Mouse (Mus musculus): ENCODE data around the gene Kifc1.
A peak's percentile ranks its signal among the peaks of the same experiment; 100 is the strongest.
"Not testable (repeated sequence)": the region's sequence is repeated elsewhere in the genome, so short reads cannot be mapped to it uniquely, and the experiment has no call there.

Gene Kifc1

DNA sequence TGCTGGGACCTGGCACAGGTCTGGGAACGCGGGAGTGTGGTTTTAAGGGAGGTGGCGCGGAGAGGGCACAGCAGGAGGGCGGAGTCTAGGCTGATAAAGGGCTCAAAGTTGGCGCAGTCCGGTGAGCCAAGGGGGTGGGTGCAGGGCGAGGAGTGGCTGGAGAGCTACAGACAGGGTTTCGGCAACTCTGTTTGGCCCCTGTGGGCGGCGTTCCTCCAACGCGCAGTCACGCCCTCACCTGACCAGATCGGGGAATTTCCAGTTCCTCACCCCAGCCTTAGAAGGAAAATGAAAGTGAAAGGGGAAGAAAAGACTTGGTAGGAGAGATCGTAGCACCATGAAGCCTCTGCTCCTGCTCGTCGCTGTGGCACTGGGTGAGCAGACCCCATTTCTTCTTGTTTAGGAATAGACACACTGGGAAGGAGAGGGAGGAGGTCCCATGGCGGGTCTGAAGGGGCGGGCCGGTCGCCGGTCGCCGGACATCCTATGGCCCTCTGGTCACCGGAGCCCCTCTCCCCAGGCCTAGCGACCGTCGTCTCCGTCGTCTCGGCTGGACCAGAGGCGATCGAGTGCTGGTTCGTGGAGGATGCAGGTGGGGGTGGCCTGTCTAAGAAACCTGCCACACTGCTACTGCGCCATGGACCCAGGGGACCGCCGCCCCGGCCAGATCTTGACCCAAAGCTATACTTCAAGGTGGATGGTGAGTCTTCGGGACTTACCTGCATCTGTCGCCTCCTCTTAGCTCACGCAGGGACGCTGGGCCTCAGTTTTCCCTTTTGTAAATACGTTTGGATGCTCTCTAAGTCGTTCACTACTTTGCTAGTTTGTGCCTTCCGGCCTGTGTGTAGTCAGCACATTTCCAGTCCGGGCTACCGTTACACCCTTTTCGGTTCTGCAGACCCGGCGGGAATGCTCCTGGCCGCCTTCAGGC, 29.2 kb upstream of the Kifc1 start:
- DNase-seq (ENCODE audit: low read depth, low spot score) = peak; percentile 92

DNA sequence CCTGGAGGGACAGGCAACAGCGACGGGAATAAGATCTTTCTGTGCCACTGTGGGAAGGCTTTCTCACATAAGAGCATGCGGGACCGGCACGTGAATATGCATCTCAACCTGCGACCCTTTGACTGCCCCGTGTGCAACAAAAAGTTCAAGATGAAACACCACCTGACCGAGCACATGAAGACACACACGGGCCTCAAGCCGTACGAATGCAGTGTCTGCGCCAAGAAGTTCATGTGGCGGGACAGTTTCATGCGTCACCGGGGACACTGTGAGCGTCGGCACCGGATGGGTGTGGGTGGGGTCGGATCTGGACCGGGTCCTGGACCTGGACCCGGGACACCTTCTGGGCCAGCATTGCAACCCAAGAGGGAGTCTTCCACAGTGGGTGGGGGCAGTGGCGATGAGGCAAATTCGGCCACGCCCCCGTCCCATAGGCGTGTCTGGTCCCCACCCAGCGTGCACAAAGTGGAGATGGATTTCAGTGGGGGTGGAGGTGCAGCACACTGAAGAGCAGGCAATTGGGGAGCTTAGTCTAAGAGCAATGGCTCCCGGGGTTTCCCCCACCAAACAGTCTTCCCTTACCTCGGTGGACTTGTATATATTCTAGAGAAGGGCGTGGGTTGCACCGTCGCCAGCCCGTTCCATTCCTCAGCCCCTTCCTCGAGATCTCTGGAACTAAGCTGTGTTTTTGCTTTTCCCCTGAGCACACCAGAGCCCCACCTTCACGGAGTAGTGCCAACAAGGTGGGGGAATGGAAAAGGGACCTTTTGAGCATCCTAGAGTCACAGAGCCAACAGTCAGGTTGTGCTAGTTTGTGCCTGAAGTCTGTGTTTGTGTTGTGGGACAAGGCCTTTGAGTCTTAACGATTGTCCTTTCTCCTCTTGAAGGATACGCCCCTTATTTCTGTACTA, 28.1 kb upstream of the Kifc1 start:
- peak; percentile 74 for DNase-seq (ENCODE audit: low read depth, low spot score)

DNA sequence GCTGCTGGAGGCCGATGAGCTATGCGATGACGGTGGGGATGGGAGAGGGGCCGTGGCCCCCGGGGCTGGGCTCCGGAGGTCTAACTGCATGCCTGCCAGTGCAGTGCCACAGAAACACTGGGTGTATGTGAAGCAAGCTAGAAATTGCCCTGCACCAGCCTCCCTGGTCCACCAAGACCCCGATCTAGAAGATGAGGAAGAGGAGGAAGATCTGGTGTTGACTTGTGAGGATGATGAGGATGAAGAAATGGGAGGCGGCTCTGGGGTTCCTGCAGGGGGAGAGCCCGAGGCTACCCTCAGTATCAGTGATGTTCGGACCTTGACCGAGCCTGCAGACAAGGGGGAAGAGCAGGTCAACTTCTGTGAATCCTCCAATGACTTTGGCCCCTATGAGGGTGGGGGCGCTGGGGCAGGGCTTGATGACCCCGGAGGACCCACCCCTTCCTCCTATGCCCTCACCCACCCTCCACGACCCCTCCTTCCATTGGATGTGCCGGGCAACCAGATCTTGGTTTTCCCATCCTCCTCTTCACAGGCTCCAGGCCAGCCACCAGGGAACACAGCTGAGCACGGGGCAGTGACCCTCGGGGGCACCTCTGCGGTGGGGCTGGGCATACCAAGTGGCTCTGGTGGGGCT, 27.3 kb upstream of the Kifc1 start:
- DNase-seq (ENCODE audit: low read depth, low spot score) = no peak

GRCm38 (mm10) chr17:33916847-33917655, 26.6 kb upstream of the Kifc1 start:
- DNase-seq (ENCODE audit: low read depth, low spot score) = no peak

GRCm38 (mm10) chr17:33916294-33916693, 25.8 kb upstream of the Kifc1 start:
- DNase-seq (ENCODE audit: low read depth, low spot score) = no peak

DNA sequence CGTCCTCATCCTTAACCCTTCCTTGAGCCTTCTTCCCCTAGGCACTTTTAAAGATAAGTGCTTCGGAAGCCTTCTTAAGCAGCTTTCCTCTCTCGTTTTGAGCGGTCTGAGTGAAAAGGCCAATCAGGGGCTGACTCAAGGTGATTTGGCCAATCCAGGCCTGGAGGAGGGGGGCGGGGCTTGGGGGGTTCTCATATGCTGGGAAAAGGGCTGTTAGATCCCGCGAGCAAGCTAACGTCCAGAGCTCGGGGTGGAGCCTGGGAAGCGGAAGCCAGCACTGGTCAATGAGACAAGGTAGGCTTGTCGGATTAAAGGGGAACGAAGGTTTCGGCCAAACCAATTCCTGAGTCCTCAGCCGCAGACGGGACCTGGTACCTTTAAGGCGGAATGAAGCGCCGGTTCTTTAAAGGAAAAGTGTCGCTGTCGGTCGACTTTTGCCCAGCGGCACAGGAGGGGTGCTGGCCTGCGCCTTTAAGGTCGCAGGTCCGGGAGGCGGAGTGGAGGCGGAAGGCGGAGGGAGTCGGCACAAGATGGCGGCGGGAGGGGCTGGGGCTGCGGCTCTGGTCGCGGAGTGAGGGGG, 25.3 kb upstream of the Kifc1 start, which contains the start of the genes Tapbp and Zbtb22:
Gene Tapbp, plus strand, starts transcription at position 229 of the 580 bp plus-strand sequence.
Gene Zbtb22, plus strand, starts transcription at position 234 of the 580 bp plus-strand sequence.
- DNase-seq (ENCODE audit: low read depth, low spot score) = peak; percentile 97

DNA sequence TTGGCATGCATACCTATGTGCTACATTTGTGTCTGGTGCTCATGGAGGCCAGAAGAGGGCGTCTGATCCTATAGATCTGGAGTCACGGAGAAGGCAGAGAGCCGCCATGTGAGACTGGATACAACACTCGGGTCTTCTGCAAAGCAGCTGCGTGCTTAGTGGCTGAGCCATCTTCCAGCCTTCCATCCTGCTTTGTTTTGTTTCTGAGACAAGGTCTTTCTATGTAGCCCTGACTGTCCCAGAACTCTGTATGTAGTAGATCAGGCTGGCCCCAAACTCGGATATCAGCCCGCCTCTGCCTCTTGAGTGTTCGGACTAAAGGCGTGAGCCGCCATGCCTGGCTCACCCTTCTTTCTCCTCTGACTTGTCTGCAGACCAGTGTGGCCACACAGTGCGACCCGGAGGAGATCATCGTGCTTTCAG, 24.5 kb upstream of the Kifc1 start:
- DNase-seq (ENCODE audit: low read depth, low spot score) = peak; percentile 45

DNA sequence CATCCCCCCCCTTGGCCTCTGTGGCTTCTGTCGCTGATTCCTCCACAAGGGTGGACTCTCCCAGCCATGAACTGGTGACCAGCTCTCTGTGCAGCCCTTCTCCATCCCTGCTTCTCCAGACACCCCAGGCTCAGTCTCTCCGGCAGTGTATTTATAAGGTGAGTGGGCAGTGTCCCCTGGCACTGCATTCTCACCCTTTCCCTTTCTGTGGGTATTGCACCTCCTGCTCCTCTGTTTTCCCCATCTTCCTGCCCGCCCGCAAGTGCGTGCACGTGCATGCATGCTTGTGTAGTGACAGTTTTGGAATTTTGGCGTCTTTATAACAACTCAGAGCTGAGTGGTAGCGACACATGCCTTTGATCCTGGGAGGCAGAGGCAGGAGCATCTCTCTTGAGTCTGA, 23.4 kb upstream of the Kifc1 start:
- DNase-seq (ENCODE audit: low read depth, low spot score) = no peak

DNA sequence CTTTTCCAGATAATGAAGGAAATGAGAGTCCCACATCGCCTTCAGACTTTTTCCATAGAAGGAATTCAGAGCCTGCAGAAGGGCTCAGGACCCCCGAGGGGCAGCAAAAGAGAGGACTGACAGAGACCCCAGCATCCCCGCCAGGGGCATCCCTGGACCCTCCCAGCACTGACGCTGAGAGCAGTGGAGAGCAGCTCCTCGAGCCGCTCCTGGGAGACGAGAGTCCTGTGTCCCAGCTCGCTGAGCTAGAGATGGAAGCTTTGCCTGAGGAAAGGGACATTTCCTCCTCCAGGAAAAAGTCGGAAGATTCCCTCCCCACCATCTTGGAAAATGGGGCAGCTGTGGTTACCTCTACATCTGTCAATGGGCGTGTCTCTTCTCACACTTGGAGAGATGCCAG, 22.8 kb upstream of the Kifc1 start:
- DNase-seq (ENCODE audit: low read depth, low spot score) = no peak

- no peak for DNase-seq (ENCODE audit: low read depth, low spot score)
Measured at GRCm38 (mm10) chr17:33911813-33912414, 21.5 kb upstream of the Kifc1 start.

DNA sequence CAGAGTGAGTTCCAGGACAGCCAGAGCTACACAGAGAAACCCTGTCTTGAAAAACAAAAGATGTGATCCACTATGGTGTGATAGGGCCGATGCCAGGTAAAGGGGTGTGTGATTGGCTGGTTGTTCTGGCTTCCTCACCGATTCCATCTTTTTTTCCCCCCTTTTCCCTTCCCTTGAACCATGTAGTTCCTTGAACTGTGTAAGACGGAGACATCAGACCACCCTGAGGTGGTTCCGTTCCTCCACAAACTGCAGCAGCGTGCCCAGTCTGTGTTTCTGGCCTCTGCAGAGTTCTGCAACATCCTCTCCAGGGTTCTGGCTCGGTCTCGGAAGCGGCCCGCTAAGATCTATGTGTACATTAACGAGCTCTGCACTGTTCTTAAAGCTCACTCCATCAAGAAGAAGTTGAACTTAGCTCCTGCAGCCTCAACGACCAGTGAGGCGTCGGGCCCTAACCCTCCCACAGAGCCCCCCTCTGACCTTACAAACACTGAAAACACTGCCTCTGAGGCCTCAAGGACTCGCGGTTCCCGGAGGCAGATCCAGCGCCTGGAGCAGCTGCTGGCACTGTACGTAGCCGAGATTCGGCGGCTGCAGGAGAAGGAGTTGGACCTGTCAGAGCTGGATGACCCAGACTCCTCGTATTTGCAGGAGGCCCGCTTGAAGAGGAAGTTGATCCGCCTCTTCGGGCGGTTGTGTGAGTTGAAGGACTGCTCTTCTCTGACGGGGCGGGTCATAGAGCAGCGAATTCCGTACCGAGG, 20.8 kb upstream of the Kifc1 start:
- DNase-seq (ENCODE audit: low read depth, low spot score) = no peak

DNA sequence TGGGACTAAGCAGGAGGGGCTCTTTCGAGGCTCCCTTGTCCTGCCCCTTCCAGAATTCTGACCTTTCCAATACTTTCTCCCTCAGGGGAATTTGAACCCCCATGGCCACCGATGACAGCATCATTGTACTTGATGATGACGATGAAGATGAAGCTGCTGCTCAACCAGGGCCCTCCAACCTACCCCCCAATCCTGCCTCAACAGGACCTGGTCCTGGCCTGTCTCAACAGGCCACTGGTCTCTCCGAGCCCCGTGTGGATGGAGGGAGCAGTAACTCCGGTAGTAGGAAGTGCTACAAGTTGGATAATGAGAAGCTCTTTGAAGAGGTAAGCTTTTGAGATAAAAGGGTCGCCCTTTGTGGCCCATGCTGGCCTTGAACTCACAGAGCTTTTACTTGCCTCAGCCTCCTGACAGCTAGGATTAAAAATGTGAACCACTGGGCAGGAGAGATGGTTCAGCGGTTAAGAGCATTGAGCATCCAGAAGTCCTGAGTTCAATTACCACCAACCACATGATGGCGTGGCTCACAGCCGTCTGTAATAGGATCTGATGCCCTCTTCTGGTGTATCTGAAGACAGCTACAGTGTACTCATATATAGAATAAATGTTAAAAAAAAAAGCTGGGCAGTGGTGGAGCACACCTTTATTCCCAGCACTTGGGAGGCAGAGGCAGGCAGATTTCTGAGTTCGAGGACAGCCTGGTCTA, 20.0 kb upstream of the Kifc1 start:
- peak; percentile 79 for DNase-seq (ENCODE audit: low read depth, low spot score)

GRCm38 (mm10) chr17:33909869-33910250, 19.4 kb upstream of the Kifc1 start:
- peak; percentile 80 for DNase-seq (ENCODE audit: low read depth, low spot score)

DNA sequence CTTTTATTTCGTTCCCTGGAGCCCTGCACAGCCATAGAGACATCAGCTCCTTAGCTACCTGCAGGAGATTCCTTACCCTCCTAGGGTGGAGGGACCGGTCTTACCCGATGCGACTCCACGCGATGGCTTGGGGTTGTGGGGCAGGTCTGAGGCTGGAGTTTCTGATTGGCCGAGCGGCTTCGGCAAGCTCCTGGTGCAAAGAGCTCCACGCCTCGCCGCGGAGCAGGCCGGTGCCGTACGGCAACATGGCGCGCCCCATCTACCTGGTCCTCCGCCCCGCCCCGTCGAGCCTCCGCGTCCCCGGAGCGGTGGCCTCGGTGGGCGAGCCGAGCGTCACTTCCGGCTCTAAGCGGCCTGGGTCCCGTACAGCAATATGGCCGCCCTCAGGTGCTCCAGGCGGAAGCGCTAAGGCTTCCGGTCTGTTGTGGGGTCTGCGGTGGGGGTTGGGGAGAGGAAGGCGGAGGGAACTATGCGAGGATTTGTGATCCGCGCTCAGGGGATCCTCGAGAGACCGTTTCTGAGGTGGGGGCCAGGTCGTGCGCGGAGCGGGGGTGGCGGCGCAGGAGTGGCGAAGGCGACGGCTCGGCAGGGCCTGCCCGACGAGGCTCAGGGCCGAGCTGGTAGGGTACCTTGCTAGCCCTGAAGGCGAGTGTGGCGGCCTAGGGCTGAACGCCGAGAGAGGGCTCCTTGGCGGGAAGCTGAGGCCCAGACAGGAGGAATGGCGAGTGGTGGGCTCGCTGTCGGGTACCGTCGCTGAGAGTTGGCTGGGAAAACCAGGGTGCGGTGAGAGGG, 18.8 kb upstream of the Kifc1 start, which contains the start of gene Daxx:
Gene Daxx, plus strand, starts transcription at position 338 of the 792 bp plus-strand sequence.
- peak; percentile 99 for DNase-seq (ENCODE audit: low read depth, low spot score)

- DNase-seq (ENCODE audit: low read depth, low spot score) = no peak
Measured at GRCm38 (mm10) chr17:33908331-33909076, 18.0 kb upstream of the Kifc1 start.

DNA sequence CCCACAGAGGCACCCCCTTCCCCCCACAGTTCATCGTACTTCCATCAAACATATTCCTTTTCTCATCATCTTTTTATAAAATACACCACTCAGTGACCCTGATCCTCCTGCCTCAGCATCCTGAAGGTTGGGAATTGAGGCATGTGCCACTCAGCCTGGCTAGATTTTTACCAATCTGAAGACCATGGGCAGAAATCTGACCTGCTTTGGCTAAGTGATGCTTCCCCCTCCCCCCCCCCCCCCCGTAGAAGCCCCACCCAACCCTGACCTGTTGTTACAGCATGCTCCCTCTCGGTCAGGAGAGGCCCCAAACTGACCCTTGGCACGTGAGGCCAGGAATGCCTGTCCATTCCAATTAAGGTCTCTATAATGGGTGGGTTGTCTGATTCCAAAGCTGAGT, 14.4 kb upstream of the Kifc1 start, which contains the start of gene Platr17:
Gene Platr17, plus strand, starts transcription at position 301 of the 400 bp plus-strand sequence.
- not testable (repeated sequence) for DNase-seq (ENCODE audit: low read depth, low spot score)

Measured in CD4-positive helper T cell, adult 2 months (primary cell).